33 mouse cellular contexts compared by ENCODE assay signal in the genomic region with DNA sequence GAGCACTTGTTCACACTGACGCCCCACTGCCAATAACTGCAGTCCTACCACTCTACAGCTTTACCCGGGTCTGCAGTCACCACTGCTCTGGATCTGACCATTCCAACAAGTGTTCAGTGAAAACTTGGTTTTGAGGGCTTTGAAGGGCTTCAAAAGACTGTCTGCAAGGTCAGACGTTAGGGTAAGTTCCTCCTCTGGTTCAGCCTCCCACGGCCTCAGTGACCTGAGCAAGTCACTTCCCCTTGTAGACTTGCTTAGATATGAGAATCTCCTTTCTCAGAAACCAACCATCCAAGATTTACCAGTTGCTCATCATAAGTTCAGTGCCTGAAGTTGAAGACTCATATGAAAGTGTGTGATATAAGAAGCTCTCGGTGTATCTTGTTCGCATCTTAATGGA. TPM values are rescaled to one million over a fixed set of nuclear protein-coding genes. Genes with fewer than 3 reads are reported as not detected.
DNase-seq lines count a peak whose midpoint lies in the region; ATAC-seq and TF ChIP-seq lines count a peak whose summit lies in the region.
"Had no signal": no experiment of that assay in that cellular context is flagged by ENCODE, and none has a peak within 500 bp of the region (broad histone marks: within the 10 kb centered on the region; RNA-seq: fewer than 3 reads in every experiment).

No protein-coding gene starts in this region.

- no peak for ATAC-seq in liver, embryonic 11.5 days (replicated peaks; ENCODE audit: low FRiP score)
- ATAC-seq in common myeloid progenitor, adult 5-6 weeks (replicated peaks; ENCODE audit: low read depth, poor library complexity, severe bottlenecking), result peak; percentile 41
- ATAC-seq in monocyte, adult 5-6 weeks (replicated peaks; ENCODE audit: insufficient number of reproducible peaks, low FRiP score, low TSS enrichment, poor library complexity, severe bottlenecking), result peak; percentile 72
- ATAC-seq in forebrain, embryonic 16.5 days, result no peak
- ATAC-seq in midbrain, embryonic 15.5 days (replicated peaks), result no peak
- ATAC-seq: activated CD4-positive, CD25-positive, alpha-beta regulatory T cell, adult 4 months; CD4-positive, CD25-positive, alpha-beta regulatory T cell, adult 4 months; forebrain, postnatal 0 days; inflammation-experienced regulatory T-cells, adult 6 months had no signal

- no peak for TF ChIP-seq POLR2A in liver, adult 2 months (IDR thresholded peaks at IDR 0.05; ENCODE audit: extremely low read depth, insufficient read depth, low read length)

- 80% methylated on average over 6 of the region's 6 CpGs for WGBS in liver, adult 2 months
- 70% methylated on average over 6 of the region's 6 CpGs for WGBS in liver, embryonic 11.5 days
- 93% methylated on average over 6 of the region's 6 CpGs for WGBS in forebrain, embryonic 16.5 days
- WGBS in embryonic facial prominence, embryonic 10.5 days, result 87% methylated on average over 6 of the region's 6 CpGs
- 85% methylated on average over 6 of the region's 6 CpGs for WGBS in midbrain, embryonic 15.5 days

- no peaks in the 10 kb centered on the region for H3K27me3 ChIP-seq in liver, adult 2 months (ENCODE audit: control insufficient read depth, insufficient read depth, low read length)
- no peaks in the 10 kb centered on the region for H3K27me3 ChIP-seq in liver, embryonic 11.5 days (replicated peaks; ENCODE audit: control insufficient read depth, insufficient read depth, low read length)
- no peaks in the 10 kb centered on the region for H3K27me3 ChIP-seq in forebrain, embryonic 16.5 days (replicated peaks; ENCODE audit: control insufficient read depth, insufficient read depth, low read length)
- H3K27me3 ChIP-seq in embryonic facial prominence, embryonic 10.5 days (replicated peaks; ENCODE audit: low read depth, poor library complexity, severe bottlenecking), result no peaks in the 10 kb centered on the region
- no peaks in the 10 kb centered on the region for H3K27me3 ChIP-seq in midbrain, embryonic 15.5 days (replicated peaks)
- H3K27me3 ChIP-seq: hindbrain, embryonic 15.5 days; neural tube, embryonic 13.5 days had no signal

- no peaks in the 10 kb centered on the region for H3K4me1 ChIP-seq in liver, adult 2 months (ENCODE audit: control insufficient read depth, insufficient read depth, low read length)
- H3K4me1 ChIP-seq in liver, embryonic 11.5 days (replicated peaks; ENCODE audit: control insufficient read depth, insufficient read depth, low read length), result no peaks in the 10 kb centered on the region
- H3K4me1 ChIP-seq in forebrain, embryonic 16.5 days (replicated peaks; ENCODE audit: control insufficient read depth, insufficient read depth, low read length), result no peaks in the 10 kb centered on the region
- no peaks in the 10 kb centered on the region for H3K4me1 ChIP-seq in embryonic facial prominence, embryonic 10.5 days
- H3K4me1 ChIP-seq in midbrain, embryonic 15.5 days, result no peaks in the 10 kb centered on the region
- H3K4me1 ChIP-seq: hindbrain, embryonic 10.5 days; hindbrain, embryonic 15.5 days; neural tube, embryonic 13.5 days had no signal

- TF ChIP-seq CTCF in liver, adult 2 months (IDR thresholded peaks at IDR 0.05; ENCODE audit: low read depth, low read length), result no peak

- H3K27ac ChIP-seq in liver, adult 2 months (replicated peaks; ENCODE audit: insufficient read depth, low read depth, low read length), result no peak overlapping the region
- no peak overlapping the region for H3K27ac ChIP-seq in liver, embryonic 11.5 days (ENCODE audit: low read depth, low read length)
- no peak overlapping the region for H3K27ac ChIP-seq in forebrain, embryonic 16.5 days (ENCODE audit: low read length)
- no peak overlapping the region for H3K27ac ChIP-seq in embryonic facial prominence, embryonic 10.5 days (replicated peaks)
- no peak overlapping the region for H3K27ac ChIP-seq in midbrain, embryonic 15.5 days
- H3K27ac ChIP-seq: gastrocnemius, adult 2 months; hindbrain, embryonic 10.5 days; hindbrain, embryonic 15.5 days; neural tube, embryonic 13.5 days had no signal

- no peak overlapping the region for H3K4me2 ChIP-seq in liver, embryonic 11.5 days
- H3K4me2 ChIP-seq in forebrain, embryonic 16.5 days (ENCODE audit: low read length), result no peak overlapping the region
- H3K4me2 ChIP-seq in midbrain, embryonic 15.5 days, result no peak overlapping the region
- H3K4me2 ChIP-seq: hindbrain, embryonic 15.5 days; midbrain, embryonic 11.5 days; neural tube, embryonic 13.5 days had no signal

- no peaks in the 10 kb centered on the region for H3K9me3 ChIP-seq in liver, embryonic 11.5 days (ENCODE audit: control insufficient read depth, low read length)
- H3K9me3 ChIP-seq in forebrain, embryonic 16.5 days (ENCODE audit: control insufficient read depth, low read length), result no peaks in the 10 kb centered on the region
- H3K9me3 ChIP-seq in embryonic facial prominence, embryonic 10.5 days, result no peaks in the 10 kb centered on the region
- no peaks in the 10 kb centered on the region for H3K9me3 ChIP-seq in midbrain, embryonic 15.5 days
- H3K9me3 ChIP-seq: hindbrain, embryonic 10.5 days; hindbrain, embryonic 15.5 days; neural tube, embryonic 13.5 days had no signal

- H3K4me3 ChIP-seq in liver, adult 2 months (ENCODE audit: insufficient read depth, low read depth, low read length), result no peak overlapping the region
- no peak overlapping the region for H3K4me3 ChIP-seq in liver, embryonic 11.5 days (ENCODE audit: low read depth, low read length)
- no peak overlapping the region for H3K4me3 ChIP-seq in forebrain, embryonic 16.5 days (replicated peaks; ENCODE audit: low read length)
- H3K4me3 ChIP-seq in embryonic facial prominence, embryonic 10.5 days, result no peak overlapping the region
- H3K4me3 ChIP-seq in midbrain, embryonic 15.5 days, result no peak overlapping the region
- H3K4me3 ChIP-seq: erythroblast, embryonic 14.5 days; gastrocnemius, adult 2 months; hindbrain, embryonic 10.5 days; hindbrain, embryonic 15.5 days; neural tube, embryonic 13.5 days had no signal

- no peaks in the 10 kb centered on the region for H3K79me2 ChIP-seq in liver, adult 2 months (ENCODE audit: control insufficient read depth, insufficient read depth, low read length)

- H3K9ac ChIP-seq in liver, adult 2 months (ENCODE audit: low read depth, low read length), result no peak overlapping the region
- H3K9ac ChIP-seq in liver, embryonic 11.5 days (ENCODE audit: low read depth, low read length), result no peak overlapping the region
- no peak overlapping the region for H3K9ac ChIP-seq in forebrain, embryonic 16.5 days (replicated peaks; ENCODE audit: low read depth, low read length)
- H3K9ac ChIP-seq in midbrain, embryonic 15.5 days, result no peak overlapping the region
- H3K9ac ChIP-seq: forebrain, postnatal 0 days; hindbrain, embryonic 15.5 days; neural tube, embryonic 13.5 days had no signal

- H3K36me3 ChIP-seq in liver, adult 2 months (ENCODE audit: control insufficient read depth, insufficient read depth, low read length), result no peaks in the 10 kb centered on the region
- no peaks in the 10 kb centered on the region for H3K36me3 ChIP-seq in liver, embryonic 11.5 days (ENCODE audit: control insufficient read depth, insufficient read depth, low read length)
- H3K36me3 ChIP-seq in forebrain, embryonic 16.5 days (ENCODE audit: control insufficient read depth, insufficient read depth), result no peaks in the 10 kb centered on the region
- no peaks in the 10 kb centered on the region for H3K36me3 ChIP-seq in embryonic facial prominence, embryonic 10.5 days (replicated peaks)
- no peaks in the 10 kb centered on the region for H3K36me3 ChIP-seq in midbrain, embryonic 15.5 days (replicated peaks)
- H3K36me3 ChIP-seq: hindbrain, embryonic 10.5 days; hindbrain, embryonic 15.5 days; neural tube, embryonic 13.5 days had no signal

- peak; percentile 22 for DNase-seq in liver, adult 2 months (ENCODE audit: extremely low read depth, low read depth, low spot score)
- DNase-seq in liver, embryonic 11.5 days (ENCODE audit: low spot score), result no peak
- DNase-seq in A20 (ENCODE audit: low read depth, low spot score), result peak; percentile 50
- no peak for DNase-seq in embryonic facial prominence, embryonic 10.5 days (ENCODE audit: low spot score)
- DNase-seq: adrenal gland, adult 2 months; adrenal gland, postnatal 36 days; cerebellum, adult 8-10 months; cerebellum, postnatal 25 days; embryo, embryonic 11 days; forebrain, postnatal 0 days; gastrocnemius, adult 2 months; gastrocnemius, postnatal 36 days; heart, postnatal 14 days; kidney, adult 11 months; kidney, postnatal 14 days; layer of hippocampus, adult 9-11 months; liver; lung, postnatal 4 days; right cerebral cortex, postnatal 14 days; thymus, adult 2 months; thymus, postnatal 36 days had no signal

RNA-seq across cellular contexts. Expression of a gene that starts 8.1 kb away (rescaled TPM):
- total RNA-seq in liver, adult 2 months (2014; rRNA removed), result 3.7 and 5.8 TPM in 2 replicates
- 1.4 and 3.7 TPM in 2 replicates for polyA plus RNA-seq in liver, adult 2 months (2012; rRNA removed)
- 1.2 and 1.7 TPM in 2 replicates for polyA plus RNA-seq in liver, embryonic 11.5 days (2014; fragmentation: Nextera tagmentation; extraction: Ambion mirVana)
- 19.7 and 23.0 TPM in 2 replicates for total RNA-seq in common myeloid progenitor, adult 5-6 weeks (2017)
- 201 to 374 TPM (median 334 TPM) in 3 replicates for total RNA-seq in monocyte, adult 5-6 weeks (2017)
- 1.4 and 2.5 TPM in 2 replicates for polyA plus RNA-seq in forebrain, embryonic 16.5 days (2015; fragmentation: Nextera tagmentation; extraction: Ambion mirVana)
- 0.13 and 0.22 TPM in 2 replicates for polyA plus RNA-seq in embryonic facial prominence, embryonic 10.5 days (2016; fragmentation: Nextera tagmentation; extraction: Ambion mirVana)
- 1.7 and 1.9 TPM in 2 replicates for polyA plus RNA-seq in midbrain, embryonic 15.5 days (2015; fragmentation: Nextera tagmentation; extraction: Ambion mirVana)
- polyA plus RNA-seq: erythroblast, embryonic 14.5 days had no signal

RNA-seq across cellular contexts. Expression of a gene that starts 48.1 kb away (rescaled TPM):
- 0.65 and 2.8 TPM in 2 replicates for total RNA-seq in liver, adult 2 months (2014; rRNA removed)
- 2.3 and 2.4 TPM in 2 replicates for polyA plus RNA-seq in liver, adult 2 months (2012; rRNA removed)
- 0.58 and 0.85 TPM in 2 replicates for polyA plus RNA-seq in liver, embryonic 11.5 days (2014; fragmentation: Nextera tagmentation; extraction: Ambion mirVana)
- not detected in 2 replicates for total RNA-seq in common myeloid progenitor, adult 5-6 weeks (2017)
- total RNA-seq in monocyte, adult 5-6 weeks (2017), result not detected in 3 replicates
- 97.4 and 115 TPM in 2 replicates for polyA plus RNA-seq in forebrain, embryonic 16.5 days (2015; fragmentation: Nextera tagmentation; extraction: Ambion mirVana)
- polyA plus RNA-seq in embryonic facial prominence, embryonic 10.5 days (2016; fragmentation: Nextera tagmentation; extraction: Ambion mirVana), result 10.5 and 10.9 TPM in 2 replicates
- polyA plus RNA-seq in midbrain, embryonic 15.5 days (2015; fragmentation: Nextera tagmentation; extraction: Ambion mirVana), result 115 and 144 TPM in 2 replicates
- polyA plus RNA-seq: erythroblast, embryonic 14.5 days had no signal

Comparison
In these comparisons a context has a peak if more than half of its experiments do, and no peak if none do; other contexts are left out.
1. DNase-seq: peak in liver, adult 2 months (single experiment) and A20 (single experiment); none in liver, embryonic 11.5 days (single experiment) and embryonic facial prominence, embryonic 10.5 days (single experiment).
2. ATAC-seq: peak in common myeloid progenitor, adult 5-6 weeks (single experiment) and monocyte, adult 5-6 weeks (single experiment); none in liver, embryonic 11.5 days (single experiment), forebrain, embryonic 16.5 days (single experiment) and midbrain, embryonic 15.5 days (single experiment).